Mouse (Mus musculus) mouse embryonic stem cell (cell line): ENCODE data around the gene Rpl36.
"Not testable (repeated sequence)": the region's sequence is repeated elsewhere in the genome, so short reads cannot be mapped to it uniquely, and the experiment has no call there.

Experiments
- in situ Hi-C, 2 experiments: fragments of 300-500 bp; cut with MboI; formaldehyde crosslinking; loops; 1 replicate in 1 of 2; 3 replicates in 1 of 2; pipeline ENCODE4 v1.14.3; 2019 to 2020; ENCODE audit warnings: low sequenced_read_pairs in 2 of 2, low pct_unique_long_range_greater_than_20kb in 1 of 2, mixed read lengths in 1 of 2; ENCODE audit not compliant: unreplicated experiment in 1 of 2

The Rpl36 gene

DNA sequence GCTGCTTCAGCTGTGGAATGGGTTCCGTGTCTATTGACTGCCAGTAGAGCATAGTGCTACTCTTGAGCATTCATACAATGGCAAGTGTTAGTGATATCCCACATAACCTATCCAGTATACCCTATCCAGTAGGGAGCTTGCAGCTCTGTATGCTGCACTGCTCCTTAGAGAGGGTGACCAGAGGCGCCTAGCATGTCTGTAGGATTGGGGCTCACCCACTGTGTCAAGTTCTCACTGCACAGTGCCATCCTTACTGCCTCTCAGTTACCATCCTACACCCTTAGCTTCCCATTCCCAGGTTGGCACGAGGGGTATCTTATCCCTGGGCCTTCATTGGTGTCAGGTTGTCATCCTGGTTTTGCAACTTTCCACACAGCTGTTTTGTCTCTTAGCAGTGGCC, 8.8 kb upstream of the Rpl36 start:
- in situ Hi-C loops = no loop called here

DNA sequence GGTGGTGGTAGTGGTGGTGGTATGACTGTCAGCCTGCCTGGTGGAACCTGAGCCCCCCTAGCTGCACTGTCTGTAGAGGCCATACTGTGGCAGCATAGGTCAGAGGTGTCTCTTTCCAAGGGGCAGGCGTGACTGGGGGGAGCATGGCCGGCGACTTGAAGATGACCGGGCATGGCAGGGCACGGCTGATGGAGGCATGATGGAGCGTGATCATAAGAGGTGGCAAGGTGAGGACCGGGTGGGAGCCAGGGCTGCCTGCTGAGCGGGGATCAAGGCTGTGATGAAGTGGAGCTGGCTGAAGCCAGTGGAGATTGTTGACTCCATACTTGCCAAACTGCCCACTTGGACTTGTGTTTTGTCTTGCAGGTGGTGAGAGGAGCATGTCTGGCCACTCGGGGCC, 7.8 kb upstream of the Rpl36 start:
- in situ Hi-C loops = no loop called here

DNA sequence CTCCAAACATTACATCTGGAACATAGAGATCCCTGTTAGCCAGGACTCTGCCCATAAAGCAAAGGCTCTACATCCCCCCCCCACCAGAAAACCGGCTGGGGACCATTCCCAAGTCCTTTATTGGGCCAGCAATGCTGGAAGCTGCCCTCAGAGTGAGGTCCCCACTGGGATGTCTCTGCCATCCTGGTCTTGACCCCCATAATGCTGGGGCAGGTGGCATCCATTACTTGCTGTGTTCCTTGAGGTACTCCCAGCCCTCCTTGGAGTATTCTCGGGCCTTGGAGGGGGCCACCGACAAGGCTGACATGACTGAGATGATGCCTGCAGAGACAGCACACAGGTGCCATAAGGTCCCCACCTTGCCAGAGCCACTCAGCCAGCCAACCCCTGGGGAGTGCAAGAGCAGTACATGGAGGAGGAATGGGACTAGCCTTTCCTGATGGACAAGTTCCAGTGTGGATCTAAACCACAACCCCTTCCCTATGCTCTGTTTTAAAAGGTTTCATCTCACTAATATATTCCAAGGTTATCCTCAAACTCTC, 5.6 kb upstream of the Rpl36 start:
- in situ Hi-C loops = no loop called here

DNA sequence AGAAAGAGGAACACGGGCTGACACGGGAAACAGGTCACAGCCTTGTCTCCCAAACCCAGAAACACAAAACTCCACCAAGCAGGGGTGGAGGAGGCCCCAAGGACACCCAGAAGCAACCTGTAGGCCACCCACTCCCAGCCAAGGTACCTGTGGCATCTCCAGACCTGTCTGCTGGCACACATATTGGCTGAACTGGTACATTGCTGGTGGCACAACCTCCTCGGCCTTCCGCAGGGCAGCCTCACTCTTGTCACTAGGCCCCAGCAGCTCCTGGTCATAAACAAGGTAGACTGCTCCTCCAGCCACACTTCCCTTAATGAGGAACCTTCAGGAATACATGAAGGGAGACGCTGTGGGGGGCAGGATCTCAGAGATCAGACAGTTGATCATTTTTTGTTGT, 4.5 kb upstream of the Rpl36 start:
- in situ Hi-C loops = no loop called here

DNA sequence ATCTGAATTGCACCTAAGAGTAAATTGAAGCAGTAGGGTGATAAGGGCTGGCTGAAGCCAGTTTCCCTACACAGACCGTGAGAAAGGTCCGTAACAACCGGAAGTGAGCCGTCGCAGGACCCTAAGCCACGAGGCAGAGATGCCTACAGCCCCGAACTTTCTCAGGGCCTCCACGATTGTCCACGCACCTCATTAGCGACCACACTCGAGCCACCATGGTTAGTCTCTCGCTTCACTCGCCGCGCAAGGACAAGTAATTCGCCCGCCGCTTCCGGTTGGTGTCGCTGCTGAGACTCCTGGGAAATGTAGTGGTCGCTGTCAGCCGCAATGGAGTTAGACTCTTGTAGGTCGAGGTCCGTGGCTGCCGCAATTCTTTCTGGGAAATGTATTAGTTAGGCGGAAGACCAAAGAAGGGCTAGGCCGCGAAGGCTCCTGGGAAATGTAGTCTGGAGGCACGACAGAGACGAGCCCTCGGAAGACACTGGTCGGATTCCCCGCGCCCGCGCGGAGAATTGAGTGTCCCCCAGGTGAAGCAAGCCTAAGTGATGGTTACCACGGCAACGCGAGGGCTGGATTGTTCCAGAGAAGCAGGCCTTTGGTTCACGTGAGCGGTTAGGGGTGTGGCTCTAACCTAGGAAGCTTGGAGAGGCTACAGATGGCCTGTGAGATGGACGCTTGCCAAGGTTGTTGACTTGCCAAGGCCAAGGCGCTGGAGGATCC, 3.6 kb upstream of the Rpl36 start, which contains the start of gene 2410015M20Rik:
2410015M20Rik (minus strand) TSS at position 320 of the 720 bp plus-strand sequence.
- in situ Hi-C loops = no loop called here

DNA sequence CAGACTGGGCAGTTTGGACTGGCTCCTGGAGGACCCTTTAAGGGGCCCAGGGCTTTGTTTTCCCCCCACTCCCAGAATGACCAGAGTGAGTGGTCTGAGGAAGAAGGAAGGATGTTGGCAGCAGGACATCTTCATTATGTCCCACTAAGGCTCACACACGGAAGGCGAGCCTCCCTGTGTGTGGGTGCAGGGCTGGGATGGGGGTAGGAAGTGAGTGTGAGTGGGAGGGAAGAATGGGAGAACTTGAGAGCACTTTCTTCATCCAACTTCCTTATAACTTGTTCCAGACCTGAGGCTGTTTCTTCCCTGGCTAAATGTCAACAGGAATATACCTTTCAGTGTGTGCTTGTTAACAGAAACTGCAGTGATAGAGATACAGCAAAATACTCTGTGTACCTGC, 1.9 kb upstream of the Rpl36 start:
- in situ Hi-C loops = no loop called here

DNA sequence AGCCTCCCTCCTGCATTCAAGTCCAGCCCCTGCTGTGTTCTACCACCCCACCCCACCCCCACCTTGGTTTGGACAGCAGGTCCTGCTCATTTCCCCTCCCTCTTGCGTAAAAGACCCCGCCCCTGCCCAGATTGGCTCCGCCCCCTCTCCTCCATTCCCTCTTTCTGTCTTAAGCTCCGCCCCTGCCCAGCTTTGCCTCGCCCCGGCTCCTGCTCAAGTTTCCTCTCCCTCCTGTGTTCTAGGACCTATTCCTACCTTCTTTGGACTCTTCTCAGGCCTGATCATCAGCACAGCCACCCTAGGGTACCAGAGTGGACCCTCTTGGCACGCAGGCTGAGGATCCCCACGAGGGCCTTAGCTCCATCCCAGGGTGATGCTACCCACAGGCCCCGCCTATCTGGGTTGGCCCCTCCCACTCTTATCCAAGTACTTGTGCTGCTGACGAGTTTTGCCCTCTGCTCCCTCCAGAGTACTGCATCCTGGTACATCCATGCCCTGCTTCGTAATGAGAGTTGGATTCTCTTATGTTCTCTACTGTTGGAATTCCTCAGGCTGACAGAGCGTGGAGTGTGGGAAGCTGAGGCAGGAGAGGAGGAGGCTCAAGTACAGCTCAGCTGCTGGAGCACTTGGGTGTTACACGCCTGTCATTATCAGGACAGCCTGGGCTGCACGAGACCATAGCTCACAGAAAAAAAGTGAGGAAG, 1.2 kb upstream of the Rpl36 start:
- in situ Hi-C loops = no loop called here

DNA sequence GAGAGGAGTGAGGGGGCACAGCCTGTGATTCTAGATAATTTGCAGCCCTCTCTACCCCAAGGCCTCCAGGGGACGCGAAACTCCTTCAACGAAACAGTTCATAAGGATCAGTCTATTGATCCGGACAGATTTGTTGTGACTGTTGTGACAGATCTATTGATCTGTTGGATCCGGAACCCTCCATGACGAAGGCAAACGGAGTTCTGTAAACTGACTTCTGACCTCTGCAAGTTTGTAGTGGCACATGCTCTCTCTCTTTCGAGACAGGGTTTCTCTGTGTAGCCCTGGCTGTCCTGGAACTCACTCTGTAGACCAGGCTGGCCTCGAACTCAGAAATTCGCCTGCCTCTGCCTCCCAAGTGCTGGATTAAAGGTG, 664 bp upstream of the Rpl36 start:
- in situ Hi-C loops = not testable (repeated sequence)

DNA sequence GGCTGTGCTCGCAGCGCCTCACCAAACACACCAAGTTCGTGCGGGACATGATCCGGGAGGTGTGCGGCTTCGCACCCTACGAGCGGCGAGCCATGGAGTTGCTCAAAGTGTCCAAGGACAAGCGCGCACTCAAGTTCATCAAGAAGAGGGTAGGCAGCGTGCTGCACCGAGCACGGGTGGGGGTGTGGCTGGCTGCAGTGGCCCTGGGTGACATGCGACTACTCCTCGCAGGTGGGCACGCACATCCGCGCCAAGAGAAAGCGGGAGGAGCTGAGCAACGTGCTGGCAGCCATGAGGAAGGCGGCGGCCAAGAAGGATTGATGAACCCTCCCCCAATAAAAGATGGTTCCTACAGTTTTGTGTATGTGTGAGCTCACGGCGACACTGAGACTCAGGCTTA, 677 bp downstream of the Rpl36 start:
- in situ Hi-C loops = not testable (repeated sequence)

DNA sequence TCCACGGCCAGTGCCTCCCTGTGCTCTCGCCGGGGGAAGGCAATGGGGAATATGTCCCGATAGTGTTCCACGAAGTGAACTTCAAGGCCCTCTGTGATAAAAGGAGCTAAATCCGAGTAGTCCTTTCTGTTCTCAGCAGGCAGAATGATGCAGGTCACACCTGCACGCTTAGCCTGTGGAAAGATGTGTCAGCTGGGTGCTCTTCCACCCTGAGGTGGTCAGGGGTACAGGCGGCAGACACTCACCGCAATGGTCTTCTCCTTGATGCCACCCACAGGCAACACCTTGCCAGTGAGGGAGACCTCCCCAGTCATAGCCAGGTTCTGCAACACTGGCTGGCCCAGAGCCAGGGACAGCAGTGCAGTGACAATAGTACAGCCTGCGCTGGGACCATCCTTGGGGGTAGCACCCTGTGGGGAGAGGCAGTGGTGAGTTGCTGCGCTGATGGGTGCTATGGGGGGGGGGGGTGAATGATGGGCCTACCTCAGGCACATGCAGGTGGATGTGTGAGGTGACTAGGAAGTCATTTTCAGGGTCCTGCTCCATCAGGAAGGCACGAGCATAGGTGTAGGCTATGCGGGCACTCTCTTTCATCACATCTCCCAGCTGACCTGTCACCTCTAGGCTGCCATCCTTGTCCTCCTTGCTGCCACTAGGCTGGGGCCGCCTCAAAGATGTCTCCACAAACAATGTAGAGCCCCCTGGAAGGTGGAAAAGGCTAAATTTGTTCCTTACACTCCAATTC, 1.3 kb downstream of the Rpl36 start:
- in situ Hi-C loops = loop anchor here in 1 of 2 experiments (5.0 kb wide), 1 partner anchor 58 kb away; the partner anchor contains the start of gene Ranbp3

DNA sequence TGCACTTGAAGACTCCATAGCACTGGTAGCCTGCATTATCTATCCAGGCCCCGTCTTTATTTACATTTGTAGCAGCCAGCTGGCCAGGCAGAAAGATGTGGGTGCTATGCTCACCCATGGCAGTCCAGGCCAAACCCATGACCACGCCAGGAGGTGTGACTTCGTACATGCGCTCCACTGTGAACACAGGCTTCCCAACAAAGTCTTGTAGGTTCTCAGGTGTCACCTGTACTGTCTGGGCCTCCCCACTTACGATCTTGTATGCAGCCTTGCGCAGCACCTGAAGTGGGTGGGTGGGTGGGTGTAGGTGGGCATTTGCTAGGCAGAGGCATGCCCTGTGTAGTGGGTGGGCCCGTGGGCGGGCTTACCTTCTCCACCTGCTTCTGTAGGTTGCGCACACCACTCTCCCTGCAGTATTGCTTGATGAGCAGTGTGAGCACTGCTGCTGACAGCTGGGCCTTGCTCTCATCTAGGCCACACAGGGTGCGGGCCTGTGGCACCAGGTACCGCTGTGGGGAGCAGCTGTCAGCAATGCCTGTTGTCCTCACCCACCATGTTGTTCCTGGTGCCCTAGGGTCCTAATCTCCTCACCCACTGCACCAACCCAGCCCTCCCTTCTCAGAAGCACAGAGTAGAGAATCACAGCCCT, 2.0 kb downstream of the Rpl36 start:
- in situ Hi-C loops = loop anchor here in 1 of 2 experiments (5.0 kb wide), 1 partner anchor 57 kb away; the partner anchor contains the start of gene Ranbp3

DNA sequence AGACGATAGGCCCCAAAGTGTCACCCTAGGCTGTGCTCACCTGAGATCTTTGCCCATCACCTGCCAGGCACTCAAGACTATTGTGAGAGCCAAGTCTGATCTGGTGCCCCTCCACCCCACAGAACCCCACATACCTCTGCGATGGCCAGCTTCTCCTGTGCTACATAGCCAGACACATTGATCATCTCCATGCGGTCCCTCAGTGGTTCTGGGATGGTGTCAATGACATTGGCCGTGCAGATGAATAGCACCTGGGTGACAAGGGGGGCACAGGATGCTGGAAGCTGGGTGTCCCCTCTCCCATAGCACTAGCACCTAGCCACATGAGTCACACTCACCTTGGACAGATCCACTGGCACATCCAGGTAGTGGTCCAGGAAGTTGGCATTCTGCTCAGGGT, 2.6 kb downstream of the Rpl36 start:
- in situ Hi-C loops = loop anchor here in 1 of 2 experiments (5.0 kb wide), 1 partner anchor 57 kb away; the partner anchor contains the start of gene Ranbp3

DNA sequence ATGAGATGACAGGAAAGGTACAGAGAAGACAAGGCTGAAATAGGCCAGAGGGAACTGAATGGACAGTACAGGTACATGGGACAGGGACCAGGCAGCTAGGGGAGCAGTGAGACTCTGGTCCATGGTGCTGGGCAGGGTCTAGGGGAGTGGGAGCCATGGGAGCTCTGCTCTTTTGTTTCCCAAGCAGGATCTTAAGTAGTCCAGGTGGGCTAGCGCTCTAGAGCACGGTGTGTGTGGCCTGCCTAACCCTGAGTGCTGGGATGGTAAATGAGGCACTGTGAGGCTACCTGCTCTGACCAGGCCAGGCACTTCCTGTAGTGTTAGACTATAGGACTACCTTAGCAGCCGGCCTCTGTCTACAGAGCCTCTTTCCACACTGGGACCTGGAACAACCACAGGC, 3.5 kb downstream of the Rpl36 start:
- in situ Hi-C loops = loop anchor here in 1 of 2 experiments (5.0 kb wide), 1 partner anchor 56 kb away; the partner anchor contains the start of gene Ranbp3

DNA sequence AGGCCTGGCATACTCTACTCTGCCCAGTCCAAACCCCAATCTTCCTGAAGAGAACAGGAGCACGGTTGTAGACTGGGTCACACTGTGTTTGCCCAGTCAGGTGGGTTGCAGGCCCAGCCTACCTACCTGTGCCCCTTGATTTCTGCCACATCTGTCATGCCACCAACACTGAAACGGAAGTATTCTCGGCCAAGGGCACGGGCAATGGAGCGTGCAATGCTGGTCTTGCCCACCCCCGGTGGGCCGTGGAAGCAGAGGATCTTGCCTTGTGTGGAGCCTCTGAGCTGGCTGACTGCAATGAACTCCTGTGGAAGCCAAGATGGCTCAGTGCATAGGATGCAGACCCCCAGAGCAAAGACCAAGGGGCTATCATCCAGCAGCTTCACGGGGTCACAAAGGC, 4.4 kb downstream of the Rpl36 start:
- in situ Hi-C loops = loop anchor here in 1 of 2 experiments (5.0 kb wide), 1 partner anchor 55 kb away; the partner anchor contains the start of gene Ranbp3

DNA sequence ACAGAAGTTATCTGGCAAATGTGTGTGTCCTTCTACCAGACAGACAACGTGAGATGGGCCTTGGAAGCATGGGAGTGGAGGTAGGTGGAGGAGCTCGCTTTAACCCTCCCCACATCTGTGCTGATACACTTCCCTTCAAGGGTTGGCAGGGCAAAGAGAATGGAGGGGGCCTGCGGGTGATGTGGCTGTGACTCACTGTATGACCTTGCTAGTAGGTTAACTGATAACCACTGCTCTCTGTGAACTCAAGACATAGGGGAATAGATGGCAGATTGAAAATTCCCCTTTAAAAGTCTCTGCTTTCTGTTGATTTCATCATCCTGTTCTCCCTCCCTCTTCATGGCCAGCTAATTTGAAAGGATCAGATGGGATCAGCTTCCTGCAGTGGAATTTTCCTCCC, 12.3 kb downstream of the Rpl36 start:
- in situ Hi-C loops = no loop called here

DNA sequence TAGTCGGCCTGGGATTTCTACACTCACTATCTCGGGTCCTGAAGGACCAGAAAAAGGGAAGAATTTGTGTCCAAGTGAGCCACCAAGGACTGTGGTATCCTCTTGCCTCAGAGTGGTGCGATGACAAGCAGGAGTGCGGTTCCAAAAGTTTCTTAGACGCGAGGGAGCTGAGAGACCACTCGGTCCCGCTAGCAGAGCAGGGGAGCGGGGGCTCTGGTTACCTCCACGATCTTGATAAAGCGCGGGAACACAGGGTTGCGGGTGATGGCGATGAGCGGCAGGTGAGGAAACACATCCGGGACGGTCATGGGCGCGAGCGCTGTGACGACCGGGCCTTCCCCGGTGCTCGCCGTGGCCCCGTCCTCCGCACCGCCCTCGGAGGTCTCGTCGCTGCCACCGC, 13.0 kb downstream of the Rpl36 start:
- in situ Hi-C loops = no loop called here

DNA sequence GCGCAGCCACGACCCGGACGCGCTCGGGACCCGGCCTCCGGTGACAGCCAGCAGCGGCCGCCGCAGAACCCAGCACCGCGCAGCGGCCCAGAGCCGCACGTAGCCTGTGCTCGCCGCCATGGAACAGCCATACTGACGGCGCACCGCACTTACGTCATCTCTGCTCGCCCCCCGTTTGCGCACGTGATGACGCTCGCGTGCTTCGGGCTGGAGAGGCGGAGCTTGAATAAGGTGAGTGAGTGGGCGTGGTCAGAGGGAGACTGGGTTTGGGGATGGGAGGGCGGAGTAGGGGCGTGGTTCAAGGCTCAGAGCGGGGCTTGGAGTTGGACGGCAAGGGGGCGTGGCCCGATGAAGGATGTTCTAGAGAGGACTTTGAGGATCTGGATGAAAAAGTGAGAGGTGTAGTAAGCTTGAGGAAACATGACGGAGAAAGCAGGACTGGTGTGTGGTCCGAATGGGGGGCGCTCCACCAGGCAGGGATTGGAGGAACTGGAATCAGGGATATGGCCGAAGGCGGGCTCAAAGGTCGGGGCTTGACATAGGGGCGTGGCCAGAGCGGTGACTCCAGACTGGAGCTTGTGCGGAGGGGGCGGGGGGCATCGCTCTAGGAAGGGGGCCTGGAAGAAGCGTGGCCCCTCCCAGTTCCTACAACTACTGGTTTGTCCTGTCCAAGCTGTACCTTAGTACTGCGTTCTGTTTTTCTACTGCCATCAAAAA, 13.7 kb downstream of the Rpl36 start, which contains the start of gene Lonp1:
Lonp1 (minus strand) TSS at position 134 of the 717 bp plus-strand sequence.
- in situ Hi-C loops = no loop called here
